Mouse (Mus musculus): ENCODE results near the gene Ext2. TPM values are rescaled to one million over a fixed set of nuclear protein-coding genes. Genes with fewer than 3 reads are reported as not detected.

Gene Ext2
- total RNA-seq, 2 experiments from 2014 or later, result 39.6 to 41.5 TPM

DNA sequence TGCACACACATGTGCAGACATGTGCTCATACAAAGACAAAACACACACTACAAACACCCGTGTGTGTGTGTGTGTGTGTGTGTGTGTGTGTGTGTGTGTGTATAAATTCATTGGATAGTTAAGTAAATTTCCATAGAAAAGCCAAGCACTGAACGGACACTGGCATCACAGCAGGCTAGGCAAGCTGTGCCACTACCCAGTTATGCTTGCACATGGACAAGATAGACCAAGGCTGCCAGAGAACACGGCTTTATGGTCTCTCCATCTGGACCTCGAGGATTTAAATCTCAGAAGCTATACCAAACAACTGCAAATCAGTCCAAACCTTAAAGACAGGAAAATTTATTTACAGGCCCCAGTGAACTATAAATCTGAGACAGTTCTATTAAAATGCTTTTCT, 40.2 kb downstream of the Ext2 start:
- no peak for TF ChIP-seq CTCF (IDR thresholded peaks at IDR 0.05)
- intact Hi-C loops (cut with DNase I), result no loop called here

DNA sequence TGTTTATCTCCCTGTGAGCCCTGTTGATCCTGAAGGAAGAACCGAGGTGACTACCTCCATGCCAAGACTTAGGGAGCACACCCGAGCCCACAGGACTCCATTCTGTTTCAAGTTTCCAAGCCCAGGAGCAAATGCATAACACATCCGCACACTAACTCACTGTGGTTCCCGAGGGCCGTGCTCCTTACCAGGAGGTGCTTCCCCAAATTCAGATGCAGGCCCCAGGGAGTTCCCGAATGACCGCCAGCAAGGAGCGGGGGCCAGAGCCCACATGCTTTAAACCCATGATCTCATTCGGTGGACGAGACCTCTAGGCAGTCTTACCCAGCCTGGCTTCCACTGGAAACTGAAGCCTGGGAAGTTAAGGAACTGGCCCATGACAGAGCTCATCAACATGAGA, 41.8 kb downstream of the Ext2 start:
- TF ChIP-seq CTCF (IDR thresholded peaks at IDR 0.05), result no peak
- H3K27ac ChIP-seq, result peak overlapping the region; percentile 70
- intact Hi-C loops (cut with DNase I), result no loop called here
- peak overlapping the region; percentile 39 for H3K4me3 ChIP-seq
- DNase-seq, result peak; percentile 69

More for the DNA sequence above, 40.2 kb downstream of the Ext2 start:
- Histone ChIP-seq H3K4me3 (no peak overlapping the region), H3K27ac (no peak overlapping the region)
- no peak for DNase-seq

GRCm38 (mm10) chr2:93779897-93780208, 42.5 kb downstream of the Ext2 start:
- intact Hi-C loops (cut with DNase I), result no loop called here
- TF ChIP-seq CTCF (IDR thresholded peaks at IDR 0.05), result no peak
- no peak for DNase-seq
- Histone ChIP-seq H3K27ac (peak overlapping the region; percentile 70), H3K4me3 (peak overlapping the region; percentile 39)

DNA sequence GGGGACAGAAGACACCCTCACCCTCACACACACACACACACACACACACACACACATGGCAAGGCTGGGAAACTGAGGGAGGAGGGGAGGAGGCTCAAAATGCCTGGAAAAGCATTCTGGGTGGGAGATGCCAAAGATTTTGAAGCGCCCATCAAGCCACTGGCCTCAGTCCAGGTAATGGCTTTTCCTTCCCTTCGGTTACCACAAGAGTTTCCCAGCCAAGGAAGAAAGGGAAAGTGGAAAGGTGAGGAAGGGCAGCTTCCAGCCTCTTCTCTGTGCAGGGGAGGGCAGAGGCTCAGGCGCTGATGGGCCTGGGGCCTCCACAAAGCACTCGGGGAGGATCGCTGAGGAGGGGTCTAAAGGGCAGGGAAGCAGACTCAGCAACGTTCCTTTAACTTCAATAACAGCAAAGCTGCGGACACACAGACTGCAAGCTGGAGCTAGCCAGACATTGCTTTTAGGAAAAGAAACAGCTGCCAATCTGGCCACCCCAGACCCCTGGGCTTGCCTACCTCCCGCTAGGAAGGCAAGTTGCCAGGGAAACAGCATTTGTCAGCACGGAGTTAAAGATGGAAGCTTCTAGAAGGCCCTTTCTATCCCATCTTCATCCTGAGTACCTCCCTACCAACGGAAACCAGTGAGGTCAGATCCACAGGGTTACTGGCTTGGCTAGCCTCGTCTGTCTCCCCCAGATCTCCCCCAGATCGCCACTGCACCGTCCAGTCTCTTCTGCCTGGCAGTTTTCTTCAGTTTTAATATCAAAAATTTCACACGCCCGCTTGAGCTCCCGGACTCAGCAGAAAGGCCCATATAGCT, 43.1 kb downstream of the Ext2 start:
- intact Hi-C loops (cut with DNase I), result no loop called here
- no peak for TF ChIP-seq CTCF (IDR thresholded peaks at IDR 0.05)

DNA sequence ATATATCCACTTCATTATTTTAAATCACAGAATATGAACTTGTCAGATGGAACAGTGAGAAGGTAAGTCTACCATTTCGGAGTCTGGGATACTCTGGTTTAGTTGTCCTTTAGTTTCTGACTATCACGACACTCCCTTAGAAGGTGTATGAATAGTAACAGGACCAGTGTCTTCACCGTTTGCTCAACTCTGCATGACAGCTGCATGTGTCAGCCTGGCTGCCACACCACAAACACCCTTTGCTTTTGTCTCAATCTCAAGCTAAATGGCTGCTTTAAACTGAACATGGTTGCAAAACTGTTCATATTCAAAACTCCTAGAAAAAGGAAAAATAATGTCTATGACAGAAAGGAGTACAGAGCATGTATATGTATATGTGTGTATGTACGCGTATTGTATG, 43.8 kb downstream of the Ext2 start:
- Histone ChIP-seq H3K4me3 (no peak overlapping the region), H3K27ac (no peak overlapping the region; the same call in 1 of the 2 replicates)
- intact Hi-C loops (cut with DNase I), result no loop called here
- no peak for DNase-seq
- no peak for TF ChIP-seq CTCF (IDR thresholded peaks at IDR 0.05)

More for the DNA sequence above, 43.1 kb downstream of the Ext2 start:
- Histone ChIP-seq H3K4me3 (peak overlapping the region; percentile 39), H3K27ac (peak overlapping the region; percentile 70)
- DNase-seq, result peak; percentile 28

- no peak for DNase-seq
- H3K27ac ChIP-seq, result peak overlapping the region; percentile 89
- H3K4me3 ChIP-seq, result no peak overlapping the region
- intact Hi-C loops (cut with DNase I), result no loop called here
- TF ChIP-seq CTCF (IDR thresholded peaks at IDR 0.05), result no peak
Measured at GRCm38 (mm10) chr2:93777056-93777430, 45.3 kb downstream of the Ext2 start.

DNA sequence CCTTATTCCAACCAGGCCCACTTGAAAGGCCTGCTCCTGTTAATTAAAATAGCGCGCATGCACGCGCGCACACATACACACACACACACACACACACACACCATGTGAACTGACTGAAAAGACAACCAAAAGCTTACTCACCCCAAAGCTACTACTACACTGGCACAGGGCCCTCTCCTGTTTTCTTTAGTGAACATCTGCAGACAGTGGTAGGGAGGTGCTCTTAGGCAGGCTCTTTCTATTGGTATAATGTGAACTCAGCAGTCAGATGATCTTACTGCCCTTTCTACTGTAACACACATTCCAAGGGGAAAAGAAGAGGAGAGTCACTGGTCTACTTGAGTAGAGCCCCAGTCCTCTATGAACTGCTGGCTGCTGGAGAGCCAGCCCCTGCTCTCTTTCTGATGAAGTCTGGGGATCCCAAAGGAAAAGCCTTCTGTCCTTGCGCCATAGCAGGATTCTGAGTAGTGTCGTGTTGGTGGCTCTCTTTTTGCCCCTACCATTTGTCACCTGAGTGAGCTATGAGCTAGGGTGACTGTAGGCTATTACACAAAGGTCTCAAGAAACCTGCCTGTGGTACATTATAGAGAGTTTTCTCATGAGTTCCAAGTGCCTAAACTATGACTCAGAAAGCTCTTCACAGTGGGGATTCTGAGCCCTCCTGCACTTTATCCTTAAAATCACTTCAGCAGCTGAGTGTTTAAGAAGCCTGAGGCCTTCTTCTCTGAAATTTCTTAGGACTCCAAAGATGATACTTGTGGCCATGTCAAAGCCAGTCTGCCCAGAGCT, 45.9 kb downstream of the Ext2 start:
- intact Hi-C loops (cut with DNase I), result no loop called here
- peak overlapping the region; percentile 11; the same call in 1 of the 2 replicates for H3K4me3 ChIP-seq
- no peak for TF ChIP-seq CTCF (IDR thresholded peaks at IDR 0.05)
- DNase-seq, result no peak
- H3K27ac ChIP-seq, result peak overlapping the region; percentile 89

- no peak overlapping the region; the same call in 1 of the 2 replicates for H3K4me3 ChIP-seq
- peak overlapping the region; percentile 89 for H3K27ac ChIP-seq
- TF ChIP-seq CTCF (IDR thresholded peaks at IDR 0.05), result no peak
- no peak for DNase-seq
- intact Hi-C loops (cut with DNase I), result no loop called here
Measured at GRCm38 (mm10) chr2:93775431-93775830, 46.9 kb downstream of the Ext2 start.

- peak overlapping the region; percentile 89 for H3K27ac ChIP-seq
- TF ChIP-seq CTCF (IDR thresholded peaks at IDR 0.05), result no peak
- DNase-seq, result no peak
- no peak overlapping the region for H3K4me3 ChIP-seq
- intact Hi-C loops (cut with DNase I), result no loop called here
Measured at GRCm38 (mm10) chr2:93774946-93775345, 47.4 kb downstream of the Ext2 start.

GRCm38 (mm10) chr2:93772765-93773085, 49.6 kb downstream of the Ext2 start:
- Histone ChIP-seq H3K27ac (peak overlapping the region; percentile 89), H3K4me3 (no peak overlapping the region)
- intact Hi-C loops (cut with DNase I), result no loop called here
- TF ChIP-seq CTCF (IDR thresholded peaks at IDR 0.05), result no peak
- no peak for DNase-seq

DNA sequence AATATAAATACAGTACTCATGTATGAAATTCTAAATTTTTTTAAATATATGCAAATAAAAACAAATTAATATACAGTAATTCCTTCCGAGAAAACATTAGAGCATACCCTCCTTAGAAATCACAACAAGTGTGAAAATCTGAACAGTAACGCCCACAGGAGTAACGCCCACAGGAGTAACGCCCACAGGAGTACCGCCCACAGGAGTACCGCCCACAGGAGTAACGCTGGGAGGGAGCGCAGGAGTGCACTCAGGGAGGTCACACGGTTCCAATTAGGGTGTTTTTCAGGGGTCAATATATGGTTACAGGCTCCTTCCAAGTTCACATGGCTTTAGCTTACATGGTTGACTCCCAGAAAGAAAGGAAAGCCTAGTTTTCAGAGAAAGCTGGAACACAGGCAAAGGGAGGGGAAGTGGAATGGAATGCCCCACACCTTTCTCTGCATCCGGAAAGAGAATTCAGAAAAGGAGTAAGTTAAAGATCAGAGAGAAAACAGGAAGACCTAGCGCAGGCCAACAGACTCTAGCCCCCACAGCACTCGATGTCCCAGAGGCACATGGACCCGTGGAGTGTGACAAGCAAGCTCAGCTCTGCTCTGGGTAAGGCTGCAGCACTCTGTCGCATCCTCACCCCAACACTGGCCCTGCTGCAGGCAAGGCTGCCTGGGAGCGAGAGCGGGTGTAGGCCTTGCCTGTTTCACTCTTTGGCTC, 50.2 kb downstream of the Ext2 start:
- Histone ChIP-seq H3K4me3 (no peak overlapping the region), H3K27ac (peak overlapping the region; percentile 89)
- no peak for DNase-seq
- intact Hi-C loops (cut with DNase I), result no loop called here
- TF ChIP-seq CTCF (IDR thresholded peaks at IDR 0.05), result no peak

- no peak for DNase-seq
- no peak overlapping the region; the same call in 1 of the 2 replicates for H3K4me3 ChIP-seq
- intact Hi-C loops (cut with DNase I), result no loop called here
- peak overlapping the region; percentile 82 for H3K27ac ChIP-seq
- no peak for TF ChIP-seq CTCF (IDR thresholded peaks at IDR 0.05)
Measured at GRCm38 (mm10) chr2:93770895-93771294, 51.5 kb downstream of the Ext2 start.

DNA sequence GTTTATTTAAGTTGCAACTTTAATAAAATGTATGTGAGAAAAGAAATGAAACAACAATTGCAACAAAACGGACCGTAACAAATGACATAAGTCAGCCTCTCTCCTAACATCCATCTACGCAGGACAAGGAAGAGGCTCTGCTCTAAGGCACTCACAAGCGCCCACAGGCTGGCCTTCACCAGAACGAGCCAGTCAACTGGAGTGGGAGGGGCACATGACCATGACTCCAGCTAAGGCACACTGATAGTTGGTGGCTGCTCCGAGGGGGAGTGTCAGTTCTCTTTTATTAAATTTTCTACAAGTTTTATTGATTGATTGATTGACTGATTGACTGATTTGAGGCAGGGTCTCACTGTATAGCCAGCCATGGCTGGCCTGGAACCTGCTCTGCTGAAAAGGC, 52.5 kb downstream of the Ext2 start:
- no peak for DNase-seq
- H3K27ac ChIP-seq, result peak overlapping the region; percentile 82
- no peak for TF ChIP-seq CTCF (IDR thresholded peaks at IDR 0.05)
- no peak overlapping the region for H3K4me3 ChIP-seq
- intact Hi-C loops (cut with DNase I), result no loop called here

Measured in gastrocnemius, adult 2 months (tissue).